Mouse (Mus musculus) small intestine, adult 10 weeks (tissue): ENCODE measurements around the gene Dalrd3. TPM values are rescaled to one million over a fixed set of nuclear protein-coding genes. Genes with fewer than 3 reads are reported as not detected.

Experiments
- polyA plus RNA-seq: library from polyadenylated mRNA; stranded (reverse); fragments of 350-450 nt; fragmentation: Illumina TruSeq; extraction: RNeasy Lipid Tissue Mini Kit (QIAGEN cat#74804); gene quantifications from one replicate; pipeline ENCODE4 v1.2.3, GENCODE M21; 2014; ENCODE audit warnings: low replicate concordance

Gene Dalrd3
- 2.3 TPM for polyA plus RNA-seq

GRCm38 (mm10) chr9:108569381-108570206 lies at the start of gene Dalrd3:
Dalrd3 (plus strand) TSS chr9:108569886.

GRCm38 (mm10) chr9:108560227-108560841 lies 9.4 kb upstream of the Dalrd3 start, which contains the start of gene Impdh2:
Impdh2 (plus strand) TSS chr9:108560286.

GRCm38 (mm10) chr9:108566815-108567776 lies 2.6 kb upstream of the Dalrd3 start, which contains the start of gene Ndufaf3:
Ndufaf3 (minus strand) TSS chr9:108567434.

GRCm38 (mm10) chr9:108578545-108579343 lies 9.1 kb downstream of the Dalrd3 start, which contains the start of gene Wdr6:
Wdr6 (minus strand) TSS chr9:108578739.

GRCm38 (mm10) chr9:108596998-108597764 lies 27.5 kb downstream of the Dalrd3 start, which contains the start of gene P4htm:
P4htm (minus strand) TSS chr9:108597667.

Other genes with a start within 250 kb of the Dalrd3 start
- 13.5 TPM for gene Gpx1, start 231.0 kb upstream of the Dalrd3 start, polyA plus RNA-seq
- 45.5 TPM for gene Usp4, start 222.0 kb upstream of the Dalrd3 start, polyA plus RNA-seq
- 1.4 TPM for gene 1700102P08Rik, start 177.1 kb upstream of the Dalrd3 start, polyA plus RNA-seq
- gene Ccdc36, start 141.4 kb upstream of the Dalrd3 start, polyA plus RNA-seq, result not detected
- not detected for gene BC048562, start 133.4 kb upstream of the Dalrd3 start, polyA plus RNA-seq
- 2.2 TPM for gene Ccdc71, start 109.4 kb upstream of the Dalrd3 start, polyA plus RNA-seq
- not detected for gene Klhdc8b, start 108.3 kb upstream of the Dalrd3 start, polyA plus RNA-seq
- gene Lamb2, start 90.2 kb upstream of the Dalrd3 start, polyA plus RNA-seq, result 0.67 TPM
- 4.3 TPM for gene Usp19, start 79.3 kb upstream of the Dalrd3 start, polyA plus RNA-seq
- 84.5 TPM for gene Qars, start 62.2 kb upstream of the Dalrd3 start, polyA plus RNA-seq
- gene Qrich1, start 53.1 kb upstream of the Dalrd3 start, polyA plus RNA-seq, result 34.9 TPM
- 13.3 TPM for gene Impdh2, start 9.6 kb upstream of the Dalrd3 start, polyA plus RNA-seq
- 2.7 TPM for gene Ndufaf3, start 2.5 kb upstream of the Dalrd3 start, polyA plus RNA-seq
- 0.67 TPM for gene Wdr6, start 8.9 kb downstream of the Dalrd3 start, polyA plus RNA-seq
- gene P4htm, start 27.8 kb downstream of the Dalrd3 start, polyA plus RNA-seq, result not detected
- 36.2 TPM for gene Arih2, start 79.5 kb downstream of the Dalrd3 start, polyA plus RNA-seq
- gene Slc25a20, start 92.2 kb downstream of the Dalrd3 start, polyA plus RNA-seq, result 83.1 TPM
- gene Prkar2a, start 119.4 kb downstream of the Dalrd3 start, polyA plus RNA-seq, result 264 TPM
- gene Ip6k2, start 213.9 kb downstream of the Dalrd3 start, polyA plus RNA-seq, result 206 TPM
- gene Nckipsd, start 238.5 kb downstream of the Dalrd3 start, polyA plus RNA-seq, result 0.19 TPM